Mouse (Mus musculus): ENCODE data around the gene Muc1. TPM values are rescaled to one million over a fixed set of nuclear protein-coding genes. Genes with fewer than 3 reads are reported as not detected.

Muc1 gene
- polyA plus RNA-seq, 1 experiment from 2014 or later, result 0.16 TPM

- H3K4me3 ChIP-seq (ENCODE audit: control insufficient read depth in 1 of 2, insufficient read depth in 1 of 2, low read depth in 1 of 2, low read length in 2 of 2), result peak within 1 kb of the TSS; percentile 48 to 66
- no peaks in the 10 kb centered on the region for H3K27me3 ChIP-seq (ENCODE audit: control insufficient read depth, insufficient read depth, low read length)
- ATAC-seq (ENCODE audit: insufficient number of reproducible peaks, insufficient read depth, low FRiP score, low read depth), result peak; percentile 28; the same call in 1 of the 2 replicates
- peaks cover 10 to 40% of the 10 kb centered on the region in 2 experiments for H3K4me1 ChIP-seq (ENCODE audit: control insufficient read depth in 2 of 2, insufficient read depth in 2 of 2, low read length in 2 of 2)
- peak within 1 kb of the TSS; percentile 75 for H3K9ac ChIP-seq (ENCODE audit: low read length)
- H3K4me2 ChIP-seq (ENCODE audit: low read length), result peak within 1 kb of the TSS; percentile 86
- WGBS, result 2% methylated on average over 39 of the region's 39 CpGs
- peak within 1 kb of the TSS; percentile 69 to 73 for H3K27ac ChIP-seq (replicated peaks in 1 of 2; ENCODE audit: control insufficient read depth in 1 of 2, insufficient read depth in 1 of 2, low read depth in 2 of 2, low read length in 2 of 2)
- H3K9me3 ChIP-seq (ENCODE audit: control insufficient read depth, low read length), result no peaks in the 10 kb centered on the region
- peaks cover 35% of the 10 kb centered on the region for H3K36me3 ChIP-seq (ENCODE audit: control insufficient read depth, insufficient read depth, low read length)
These were observed 41.3 kb downstream of the Muc1 start, which contains the start of gene Slc50a1 for GRCm38 (mm10) chr3:89270051-89270755. Slc50a1 (minus strand) TSS chr3:89270570.

DNA sequence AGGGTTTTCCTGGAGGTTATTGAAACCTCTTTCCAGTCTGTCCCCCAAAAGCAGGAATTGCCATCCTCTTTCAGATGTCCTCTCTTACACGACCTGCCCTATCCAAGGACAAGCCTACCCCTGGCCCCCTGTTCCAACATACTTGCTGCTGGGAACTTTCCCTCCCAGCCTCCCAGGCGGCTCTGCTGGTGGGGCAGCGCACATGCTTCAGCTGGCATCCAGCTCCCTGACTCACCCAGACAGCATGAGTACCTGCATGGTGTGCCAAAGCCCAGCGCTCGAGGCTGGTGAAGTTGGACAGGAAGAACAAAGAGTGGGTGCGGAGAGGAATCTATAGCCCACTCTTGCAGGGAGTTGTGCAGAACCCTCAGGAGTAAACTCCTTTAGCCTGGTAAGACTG is 42.0 kb downstream of the Muc1 start:
- no peaks in the 10 kb centered on the region for H3K27me3 ChIP-seq (ENCODE audit: control insufficient read depth, insufficient read depth, low read length)
- H3K27ac ChIP-seq (replicated peaks in 1 of 2; ENCODE audit: control insufficient read depth in 1 of 2, insufficient read depth in 1 of 2, low read depth in 2 of 2, low read length in 2 of 2), result peak overlapping the region; percentile 69 to 73; a peak in 3 of 4 replicates
- H3K36me3 ChIP-seq (ENCODE audit: control insufficient read depth, insufficient read depth, low read length), result peaks cover 42% of the 10 kb centered on the region
- no peak for ATAC-seq (ENCODE audit: insufficient number of reproducible peaks, insufficient read depth, low FRiP score, low read depth)
- WGBS, result 51% methylated on average over 6 of the region's 6 CpGs
- peak overlapping the region; percentile 86 for H3K4me2 ChIP-seq (ENCODE audit: low read length)
- H3K9me3 ChIP-seq (ENCODE audit: control insufficient read depth, low read length), result no peaks in the 10 kb centered on the region
- peak overlapping the region; percentile 75 for H3K9ac ChIP-seq (ENCODE audit: low read length)
- peaks cover 10 to 40% of the 10 kb centered on the region in 2 experiments for H3K4me1 ChIP-seq (ENCODE audit: control insufficient read depth in 2 of 2, insufficient read depth in 2 of 2, low read length in 2 of 2)
- H3K4me3 ChIP-seq (ENCODE audit: control insufficient read depth in 1 of 2, insufficient read depth in 1 of 2, low read depth in 1 of 2, low read length in 2 of 2), result peak overlapping the region in 1 of 2 experiments; percentile 48; a peak in 1 of 4 replicates

- H3K27me3 ChIP-seq (ENCODE audit: control insufficient read depth, insufficient read depth, low read length), result no peaks in the 10 kb centered on the region
- peaks cover 11 to 43% of the 10 kb centered on the region in 2 experiments for H3K4me1 ChIP-seq (ENCODE audit: control insufficient read depth in 2 of 2, insufficient read depth in 2 of 2, low read length in 2 of 2)
These were observed 42.9 kb downstream of the Muc1 start for GRCm38 (mm10) chr3:89271760-89272159.

DNA sequence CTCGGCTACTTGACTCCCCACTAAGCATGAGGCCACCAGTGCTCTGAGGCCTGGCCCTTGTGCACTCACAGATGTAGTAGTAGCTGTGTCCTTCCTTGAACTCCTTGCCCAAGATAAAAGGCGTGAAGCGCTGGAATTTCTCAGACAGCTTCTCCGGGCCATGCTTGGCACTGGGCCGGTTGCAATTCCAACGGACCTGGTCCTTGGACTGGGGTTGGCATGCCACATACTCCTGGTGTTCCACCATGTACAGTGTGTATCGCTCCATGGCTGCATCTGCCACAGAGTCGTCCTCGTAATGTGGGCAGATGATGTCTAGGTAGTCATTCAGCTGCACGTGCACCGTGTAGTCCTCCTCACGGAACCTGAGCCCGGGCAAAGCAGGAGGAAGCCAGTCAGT is 47.2 kb downstream of the Muc1 start:
- Histone ChIP-seq H3K4me3 (ENCODE audit: control insufficient read depth in 1 of 2, insufficient read depth in 1 of 2, low read depth in 1 of 2, low read length in 2 of 2) (no peak overlapping the region), H3K4me1 (ENCODE audit: control insufficient read depth in 2 of 2, insufficient read depth in 2 of 2, low read length in 2 of 2) (peaks cover 21 to 39% of the 10 kb centered on the region in 2 experiments), H3K9ac (ENCODE audit: low read length) (no peak overlapping the region), H3K9me3 (ENCODE audit: control insufficient read depth, low read length) (no peaks in the 10 kb centered on the region), H3K36me3 (ENCODE audit: control insufficient read depth, insufficient read depth, low read length) (peaks cover 40% of the 10 kb centered on the region), H3K4me2 (ENCODE audit: low read length) (0 out of 2 replicates have a peak overlapping the region, but pooled peaks have one; percentile 97), H3K27ac (replicated peaks in 1 of 2; ENCODE audit: control insufficient read depth in 1 of 2, insufficient read depth in 1 of 2, low read depth in 2 of 2, low read length in 2 of 2) (no peak overlapping the region), H3K27me3 (ENCODE audit: control insufficient read depth, insufficient read depth, low read length) (no peaks in the 10 kb centered on the region)
- no peak for ATAC-seq (ENCODE audit: insufficient number of reproducible peaks, insufficient read depth, low FRiP score, low read depth)
- 91% methylated on average over 13 of the region's 13 CpGs for WGBS

More at GRCm38 (mm10) chr3:89271760-89272159, 42.9 kb downstream of the Muc1 start:
- Histone ChIP-seq H3K27ac (replicated peaks in 1 of 2; ENCODE audit: control insufficient read depth in 1 of 2, insufficient read depth in 1 of 2, low read depth in 2 of 2, low read length in 2 of 2) (no peak overlapping the region), H3K4me2 (ENCODE audit: low read length) (no peak overlapping the region), H3K9ac (ENCODE audit: low read length) (no peak overlapping the region), H3K9me3 (ENCODE audit: control insufficient read depth, low read length) (no peaks in the 10 kb centered on the region), H3K4me3 (ENCODE audit: control insufficient read depth in 1 of 2, insufficient read depth in 1 of 2, low read depth in 1 of 2, low read length in 2 of 2) (no peak overlapping the region), H3K36me3 (ENCODE audit: control insufficient read depth, insufficient read depth, low read length) (peaks cover 46% of the 10 kb centered on the region)
- ATAC-seq (ENCODE audit: insufficient number of reproducible peaks, insufficient read depth, low FRiP score, low read depth), result no peak
- WGBS, result 51% methylated on average over 6 of the region's 6 CpGs

- no peaks in the 10 kb centered on the region for H3K9me3 ChIP-seq (ENCODE audit: control insufficient read depth, low read length)
- no peak for ATAC-seq (ENCODE audit: insufficient number of reproducible peaks, insufficient read depth, low FRiP score, low read depth)
- H3K4me1 ChIP-seq (ENCODE audit: control insufficient read depth in 2 of 2, insufficient read depth in 2 of 2, low read length in 2 of 2), result peaks cover 24 to 39% of the 10 kb centered on the region in 2 experiments
- WGBS, result 16% methylated on average over 14 of the region's 14 CpGs
- H3K27me3 ChIP-seq (ENCODE audit: control insufficient read depth, insufficient read depth, low read length), result no peaks in the 10 kb centered on the region
- H3K36me3 ChIP-seq (ENCODE audit: control insufficient read depth, insufficient read depth, low read length), result peaks cover 29% of the 10 kb centered on the region
- H3K4me2 ChIP-seq (ENCODE audit: low read length), result peak overlapping the region; percentile 97
- H3K4me3 ChIP-seq (ENCODE audit: control insufficient read depth in 1 of 2, insufficient read depth in 1 of 2, low read depth in 1 of 2, low read length in 2 of 2), result peak overlapping the region; percentile 63 to 65
- peak overlapping the region; percentile 75 to 87 for H3K27ac ChIP-seq (replicated peaks in 1 of 2; ENCODE audit: control insufficient read depth in 1 of 2, insufficient read depth in 1 of 2, low read depth in 2 of 2, low read length in 2 of 2)
- peak overlapping the region; percentile 86 for H3K9ac ChIP-seq (ENCODE audit: low read length)
These were observed 48.6 kb downstream of the Muc1 start for GRCm38 (mm10) chr3:89277281-89278021.

GRCm38 (mm10) chr3:89278107-89278506 is 49.2 kb downstream of the Muc1 start:
- WGBS, result 40% methylated on average over 7 of the region's 7 CpGs
- Histone ChIP-seq H3K27me3 (ENCODE audit: control insufficient read depth, insufficient read depth, low read length) (no peaks in the 10 kb centered on the region), H3K4me1 (ENCODE audit: control insufficient read depth in 2 of 2, insufficient read depth in 2 of 2, low read length in 2 of 2) (peaks cover 24 to 39% of the 10 kb centered on the region in 2 experiments), H3K9me3 (ENCODE audit: control insufficient read depth, low read length) (no peaks in the 10 kb centered on the region), H3K9ac (ENCODE audit: low read length) (peak overlapping the region; percentile 86), H3K36me3 (ENCODE audit: control insufficient read depth, insufficient read depth, low read length) (peaks cover 22% of the 10 kb centered on the region), H3K4me3 (ENCODE audit: control insufficient read depth in 1 of 2, insufficient read depth in 1 of 2, low read depth in 1 of 2, low read length in 2 of 2) (peak overlapping the region; percentile 63 to 65), H3K4me2 (ENCODE audit: low read length) (peak overlapping the region; percentile 97), H3K27ac (replicated peaks in 1 of 2; ENCODE audit: control insufficient read depth in 1 of 2, insufficient read depth in 1 of 2, low read depth in 2 of 2, low read length in 2 of 2) (peak overlapping the region; percentile 75 to 87)
- peak; percentile 18 for ATAC-seq (ENCODE audit: insufficient number of reproducible peaks, insufficient read depth, low FRiP score, low read depth)

DNA sequence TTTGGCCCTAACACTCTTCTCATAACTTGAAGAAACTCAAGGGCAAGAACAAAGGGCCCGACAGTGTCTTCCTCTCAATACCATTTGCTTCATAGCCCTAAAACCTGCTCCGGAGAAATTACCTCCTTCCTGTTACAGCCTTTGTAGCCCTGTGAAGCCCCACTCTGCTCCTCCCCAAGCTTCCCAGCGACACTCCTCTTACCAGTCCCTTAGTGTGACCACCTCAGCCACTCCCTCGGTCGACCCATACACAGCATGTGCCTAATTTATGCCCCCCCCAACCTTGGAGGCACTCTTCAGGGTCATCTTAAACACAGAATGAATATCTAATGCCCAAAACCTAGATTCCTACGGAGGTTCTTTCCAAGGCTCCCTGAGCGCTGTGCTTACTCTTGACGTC is 49.8 kb downstream of the Muc1 start:
- ATAC-seq (ENCODE audit: insufficient number of reproducible peaks, insufficient read depth, low FRiP score, low read depth), result no peak
- Histone ChIP-seq H3K36me3 (ENCODE audit: control insufficient read depth, insufficient read depth, low read length) (peaks cover 17% of the 10 kb centered on the region), H3K27me3 (ENCODE audit: control insufficient read depth, insufficient read depth, low read length) (no peaks in the 10 kb centered on the region), H3K27ac (replicated peaks in 1 of 2; ENCODE audit: control insufficient read depth in 1 of 2, insufficient read depth in 1 of 2, low read depth in 2 of 2, low read length in 2 of 2) (peak overlapping the region; percentile 75 to 87), H3K4me1 (ENCODE audit: control insufficient read depth in 2 of 2, insufficient read depth in 2 of 2, low read length in 2 of 2) (peaks cover 24 to 39% of the 10 kb centered on the region in 2 experiments), H3K9ac (ENCODE audit: low read length) (peak overlapping the region; percentile 86), H3K4me3 (ENCODE audit: control insufficient read depth in 1 of 2, insufficient read depth in 1 of 2, low read depth in 1 of 2, low read length in 2 of 2) (peak overlapping the region; percentile 63 to 65), H3K9me3 (ENCODE audit: control insufficient read depth, low read length) (no peaks in the 10 kb centered on the region), H3K4me2 (ENCODE audit: low read length) (peak overlapping the region; percentile 97)
- WGBS, result 15% methylated on average over 8 of the region's 8 CpGs

All from heart, embryonic 14.5 days (tissue).